Mouse (Mus musculus): ENCODE measurements around the gene Klrk1. TPM values are rescaled to one million over a fixed set of nuclear protein-coding genes. Genes with fewer than 3 reads are reported as not detected.
"Not testable (repeated sequence)": the region's sequence is repeated elsewhere in the genome, so short reads cannot be mapped to it uniquely, and the experiment has no call there.

Klrk1 gene
- 0.35 and 0.59 TPM in 2 replicates for polyA plus RNA-seq (2015; fragmentation: Nextera tagmentation; extraction: Ambion mirVana)

GRCm38 (mm10) chr6:129623735-129624134 is at the start of gene Klrk1:
TSS of gene Klrk1 (minus strand) at chr6:129623864.
- Histone ChIP-seq H3K27ac (ENCODE audit: low read depth, low read length) (no peak within 1 kb of the TSS), H3K36me3 (ENCODE audit: control insufficient read depth, insufficient read depth) (no peaks in the 10 kb centered on the region), H3K4me2 (replicated peaks; ENCODE audit: low read depth) (no peak within 1 kb of the TSS), H3K4me1 (replicated peaks; ENCODE audit: control insufficient read depth, insufficient read depth, low read length) (no peaks in the 10 kb centered on the region), H3K4me3 (ENCODE audit: low read depth, low read length) (no peak within 1 kb of the TSS), H3K27me3 (replicated peaks; ENCODE audit: control insufficient read depth, insufficient read depth, low read length) (no peaks in the 10 kb centered on the region), H3K9ac (ENCODE audit: low read depth, low read length) (no peak within 1 kb of the TSS), H3K9me3 (ENCODE audit: control insufficient read depth) (no peaks in the 10 kb centered on the region)
- no peak for TF ChIP-seq CTCF (IDR thresholded peaks at IDR 0.05; ENCODE audit: low read depth)
- no peak for ATAC-seq
- 75% methylated on average over 4 of the region's 4 CpGs for whole genome bisulfite sequencing

- H3K4me2 ChIP-seq (replicated peaks; ENCODE audit: low read depth); H3K27me3 ChIP-seq (replicated peaks; ENCODE audit: control insufficient read depth, insufficient read depth, low read length); H3K4me3 ChIP-seq (ENCODE audit: low read depth, low read length); H3K9ac ChIP-seq (ENCODE audit: low read depth, low read length); H3K4me1 ChIP-seq (replicated peaks; ENCODE audit: control insufficient read depth, insufficient read depth, low read length); H3K9me3 ChIP-seq (ENCODE audit: control insufficient read depth); H3K27ac ChIP-seq (ENCODE audit: low read depth, low read length); H3K36me3 ChIP-seq (ENCODE audit: control insufficient read depth, insufficient read depth); ATAC-seq: not testable (repeated sequence)
- 89% methylated on average over 1 of the region's 3 CpGs for WGBS
Measured at GRCm38 (mm10) chr6:129661301-129661700, 37.6 kb upstream of the Klrk1 start.

GRCm38 (mm10) chr6:129660589-129660988 is 36.9 kb upstream of the Klrk1 start, which contains the start of gene Klrc2:
TSS of gene Klrc2 (minus strand) at chr6:129660689.
- H3K27ac ChIP-seq (ENCODE audit: low read depth, low read length); H3K36me3 ChIP-seq (ENCODE audit: control insufficient read depth, insufficient read depth); H3K4me2 ChIP-seq (replicated peaks; ENCODE audit: low read depth); H3K9me3 ChIP-seq (ENCODE audit: control insufficient read depth); H3K27me3 ChIP-seq (replicated peaks; ENCODE audit: control insufficient read depth, insufficient read depth, low read length); ATAC-seq; H3K9ac ChIP-seq (ENCODE audit: low read depth, low read length); H3K4me3 ChIP-seq (ENCODE audit: low read depth, low read length); H3K4me1 ChIP-seq (replicated peaks; ENCODE audit: control insufficient read depth, insufficient read depth, low read length): not testable (repeated sequence)
- 78% methylated on average over 4 of the region's 4 CpGs for WGBS

GRCm38 (mm10) chr6:129644054-129644453 is 20.4 kb upstream of the Klrk1 start:
- not testable (repeated sequence) for H3K9ac ChIP-seq (ENCODE audit: low read depth, low read length)

GRCm38 (mm10) chr6:129643237-129643636 is 19.6 kb upstream of the Klrk1 start, which contains the start of gene Klrc3:
TSS of gene Klrc3 (minus strand) at chr6:129643337.
- not testable (repeated sequence) for H3K4me2 ChIP-seq (replicated peaks; ENCODE audit: low read depth); H3K4me1 ChIP-seq (replicated peaks; ENCODE audit: control insufficient read depth, insufficient read depth, low read length); H3K9me3 ChIP-seq (ENCODE audit: control insufficient read depth); H3K9ac ChIP-seq (ENCODE audit: low read depth, low read length); H3K4me3 ChIP-seq (ENCODE audit: low read depth, low read length); H3K36me3 ChIP-seq (ENCODE audit: control insufficient read depth, insufficient read depth); ATAC-seq; H3K27ac ChIP-seq (ENCODE audit: low read depth, low read length); H3K27me3 ChIP-seq (replicated peaks; ENCODE audit: control insufficient read depth, insufficient read depth, low read length)
- 84% methylated on average over 3 of the region's 3 CpGs for WGBS

More at GRCm38 (mm10) chr6:129644054-129644453, 20.4 kb upstream of the Klrk1 start:
- not testable (repeated sequence) for H3K27ac ChIP-seq (ENCODE audit: low read depth, low read length); H3K27me3 ChIP-seq (replicated peaks; ENCODE audit: control insufficient read depth, insufficient read depth, low read length); H3K4me2 ChIP-seq (replicated peaks; ENCODE audit: low read depth); H3K36me3 ChIP-seq (ENCODE audit: control insufficient read depth, insufficient read depth); H3K4me3 ChIP-seq (ENCODE audit: low read depth, low read length); H3K4me1 ChIP-seq (replicated peaks; ENCODE audit: control insufficient read depth, insufficient read depth, low read length); ATAC-seq; H3K9me3 ChIP-seq (ENCODE audit: control insufficient read depth)
- WGBS: 83% methylated on average over 1 of the region's 3 CpGs

- WGBS: 77% methylated on average over 2 of the region's 2 CpGs
- not testable (repeated sequence) for H3K9me3 ChIP-seq (ENCODE audit: control insufficient read depth); H3K27me3 ChIP-seq (replicated peaks; ENCODE audit: control insufficient read depth, insufficient read depth, low read length); H3K4me1 ChIP-seq (replicated peaks; ENCODE audit: control insufficient read depth, insufficient read depth, low read length); H3K4me3 ChIP-seq (ENCODE audit: low read depth, low read length); H3K27ac ChIP-seq (ENCODE audit: low read depth, low read length); ATAC-seq; H3K36me3 ChIP-seq (ENCODE audit: control insufficient read depth, insufficient read depth); H3K4me2 ChIP-seq (replicated peaks; ENCODE audit: low read depth); H3K9ac ChIP-seq (ENCODE audit: low read depth, low read length)
Measured at GRCm38 (mm10) chr6:129631046-129631445, 7.4 kb upstream of the Klrk1 start.

- H3K9me3 ChIP-seq (ENCODE audit: control insufficient read depth): no peaks in the 10 kb centered on the region
- H3K27ac ChIP-seq (ENCODE audit: low read depth, low read length): no peak overlapping the region
- no peak overlapping the region for H3K4me2 ChIP-seq (replicated peaks; ENCODE audit: low read depth)
- no peaks in the 10 kb centered on the region for H3K27me3 ChIP-seq (replicated peaks; ENCODE audit: control insufficient read depth, insufficient read depth, low read length)
- ATAC-seq: no peak
- no peak overlapping the region for H3K9ac ChIP-seq (ENCODE audit: low read depth, low read length)
- H3K4me3 ChIP-seq (ENCODE audit: low read depth, low read length): no peak overlapping the region
- TF ChIP-seq CTCF (IDR thresholded peaks at IDR 0.05; ENCODE audit: low read depth): no peak
- no peaks in the 10 kb centered on the region for H3K4me1 ChIP-seq (replicated peaks; ENCODE audit: control insufficient read depth, insufficient read depth, low read length)
- H3K36me3 ChIP-seq (ENCODE audit: control insufficient read depth, insufficient read depth): no peaks in the 10 kb centered on the region
Measured at GRCm38 (mm10) chr6:129608372-129608771, 15.3 kb downstream of the Klrk1 start.

Measured in intestine, postnatal 0 days (tissue).